Mouse (Mus musculus): ENCODE results near the gene Mcub.

GRCm38 (mm10) chr3:129981756-129982155 is 11.8 kb upstream of the Mcub start:
- TF ChIP-seq CTCF (IDR thresholded peaks at IDR 0.05; ENCODE audit: low read depth) (no peak), EP300 (IDR thresholded peaks at IDR 0.05; ENCODE audit: low read depth) (no peak)
